Mouse (Mus musculus): ENCODE results near the gene Rad51b. TPM values are rescaled to one million over a fixed set of nuclear protein-coding genes. Genes with fewer than 3 reads are reported as not detected.
A peak's percentile ranks its signal among the peaks of the same experiment; 100 is the strongest.

The Rad51b gene
- polyA plus RNA-seq (2015; fragmentation: Nextera tagmentation; extraction: Ambion mirVana): 1.9 and 2.7 TPM in 2 replicates

DNA sequence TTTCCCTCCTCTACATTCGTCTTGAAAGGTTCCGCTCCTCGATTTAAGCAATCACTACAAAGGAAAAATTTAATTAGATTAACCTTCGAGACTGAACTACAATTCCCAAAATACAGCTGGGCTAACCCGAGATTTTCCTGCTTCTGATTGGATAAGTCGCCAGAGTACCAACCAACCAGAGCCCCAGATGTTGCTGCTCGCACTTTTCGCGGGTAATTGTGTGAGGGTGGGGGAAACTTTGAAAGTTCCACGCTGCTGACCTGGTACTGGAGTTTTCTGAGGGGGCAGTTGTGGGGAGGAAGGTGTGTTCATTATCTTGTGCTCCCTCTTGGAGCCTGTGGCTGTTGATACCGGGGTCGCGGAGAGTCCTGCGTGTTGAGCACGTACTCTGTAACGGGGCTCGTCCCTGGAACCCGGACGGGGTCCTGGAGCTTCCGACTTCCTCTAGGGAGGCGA is at the start of gene Rad51b:
TSS of gene Rad51b (plus strand) at position 162 of the 456 bp plus-strand sequence.
- no peaks in the 10 kb centered on the region for H3K27me3 ChIP-seq (replicated peaks; ENCODE audit: control insufficient read depth, insufficient read depth, low read length)
- ATAC-seq: peak; percentile 84
- under 1% methylated on average over 21 of the region's 21 CpGs for WGBS

DNA sequence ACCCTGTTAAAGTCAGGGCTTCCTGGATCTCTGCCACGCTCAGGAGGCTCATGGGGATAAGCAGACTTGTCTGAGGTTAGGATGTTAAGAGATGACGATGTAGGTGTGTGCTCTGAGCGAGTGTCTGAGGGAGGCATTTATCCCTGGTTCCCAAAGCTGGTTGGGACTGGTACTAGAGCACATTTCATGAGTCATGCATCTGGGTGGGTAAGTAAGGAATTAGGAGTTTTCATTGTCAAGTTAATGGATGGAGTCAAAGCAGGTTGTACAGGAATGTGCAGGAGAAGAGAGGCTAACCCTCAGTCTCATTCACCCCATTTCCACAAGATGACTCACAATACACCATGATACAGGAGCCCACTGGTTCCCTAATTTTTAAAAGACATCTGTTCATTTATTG is 49.0 kb upstream of the Rad51b start:
- Histone ChIP-seq H3K27ac (ENCODE audit: low read depth, low read length) (no peak overlapping the region), H3K4me1 (ENCODE audit: control insufficient read depth, insufficient read depth, low read depth, low read length) (no peaks in the 10 kb centered on the region), H3K27me3 (replicated peaks; ENCODE audit: control insufficient read depth, insufficient read depth, low read length) (no peaks in the 10 kb centered on the region), H3K9ac (ENCODE audit: low read depth, low read length) (no peak overlapping the region), H3K36me3 (ENCODE audit: control insufficient read depth, insufficient read depth, low read length) (peaks cover 53% of the 10 kb centered on the region), H3K4me3 (ENCODE audit: low read length) (no peak overlapping the region), H3K9me3 (ENCODE audit: control insufficient read depth, low read length) (no peaks in the 10 kb centered on the region), H3K4me2 (ENCODE audit: low read length) (no peak overlapping the region)
- WGBS: 89% methylated on average over 3 of the region's 3 CpGs
- no peak for ATAC-seq

More for the DNA sequence above, at the start of gene Rad51b:
- H3K4me2 ChIP-seq (ENCODE audit: low read length): peak within 1 kb of the TSS; percentile 90
- peak within 1 kb of the TSS; percentile 72 for H3K9ac ChIP-seq (ENCODE audit: low read depth, low read length)
- H3K9me3 ChIP-seq (ENCODE audit: control insufficient read depth, low read length): no peaks in the 10 kb centered on the region
- H3K4me1 ChIP-seq (ENCODE audit: control insufficient read depth, insufficient read depth, low read depth, low read length): peaks cover 10% of the 10 kb centered on the region
- peaks cover 3% of the 10 kb centered on the region; the same call in 1 of the 2 replicates for H3K36me3 ChIP-seq (ENCODE audit: control insufficient read depth, insufficient read depth, low read length)
- peak within 1 kb of the TSS; percentile 67 for H3K27ac ChIP-seq (ENCODE audit: low read depth, low read length)
- H3K4me3 ChIP-seq (ENCODE audit: low read length): peak within 1 kb of the TSS; percentile 61

DNA sequence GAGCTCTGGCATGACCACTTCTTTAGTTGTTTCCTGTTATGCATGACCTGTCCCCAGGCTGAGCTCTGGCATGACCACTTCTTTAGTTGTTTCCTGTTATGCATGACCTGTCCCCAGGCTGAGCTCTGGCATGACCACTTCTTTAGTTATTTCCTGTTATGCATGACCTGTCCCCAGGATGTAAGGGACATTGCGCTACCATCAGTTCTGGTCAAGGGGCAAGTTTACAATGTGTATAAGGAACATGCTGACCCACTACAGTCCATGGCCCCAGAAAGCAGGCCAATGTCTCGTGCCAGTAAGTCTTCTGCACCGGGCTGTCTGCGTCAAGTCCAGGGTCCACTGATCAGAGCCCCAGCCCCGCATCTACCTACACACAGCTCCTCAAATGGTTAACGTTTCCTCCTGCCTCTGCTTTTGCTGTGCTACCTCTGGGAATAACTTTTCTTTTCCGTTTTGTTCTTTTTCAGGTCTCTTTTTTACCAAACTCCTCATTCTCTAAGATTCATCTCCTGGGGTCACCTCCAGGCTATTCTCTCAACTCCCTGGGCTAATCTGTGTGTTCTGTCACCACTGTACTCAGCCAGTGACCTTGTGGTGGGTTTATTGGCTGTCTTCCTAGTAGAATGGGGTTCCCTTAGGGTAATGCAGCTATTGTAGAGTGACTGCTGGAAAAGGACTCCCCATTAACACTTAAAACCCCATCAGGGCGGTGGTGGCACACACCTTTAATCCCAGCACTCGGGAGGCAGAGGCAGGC is 43.6 kb upstream of the Rad51b start:
- Histone ChIP-seq H3K36me3 (ENCODE audit: control insufficient read depth, insufficient read depth, low read length) (peaks cover 41% of the 10 kb centered on the region), H3K9ac (ENCODE audit: low read depth, low read length) (no peak overlapping the region), H3K9me3 (ENCODE audit: control insufficient read depth, low read length) (no peaks in the 10 kb centered on the region), H3K4me1 (ENCODE audit: control insufficient read depth, insufficient read depth, low read depth, low read length) (no peaks in the 10 kb centered on the region), H3K4me2 (ENCODE audit: low read length) (no peak overlapping the region), H3K27ac (ENCODE audit: low read depth, low read length) (no peak overlapping the region), H3K4me3 (ENCODE audit: low read length) (no peak overlapping the region), H3K27me3 (replicated peaks; ENCODE audit: control insufficient read depth, insufficient read depth, low read length) (no peaks in the 10 kb centered on the region)
- WGBS: 92% methylated on average over 9 of the region's 9 CpGs
- no peak for ATAC-seq

DNA sequence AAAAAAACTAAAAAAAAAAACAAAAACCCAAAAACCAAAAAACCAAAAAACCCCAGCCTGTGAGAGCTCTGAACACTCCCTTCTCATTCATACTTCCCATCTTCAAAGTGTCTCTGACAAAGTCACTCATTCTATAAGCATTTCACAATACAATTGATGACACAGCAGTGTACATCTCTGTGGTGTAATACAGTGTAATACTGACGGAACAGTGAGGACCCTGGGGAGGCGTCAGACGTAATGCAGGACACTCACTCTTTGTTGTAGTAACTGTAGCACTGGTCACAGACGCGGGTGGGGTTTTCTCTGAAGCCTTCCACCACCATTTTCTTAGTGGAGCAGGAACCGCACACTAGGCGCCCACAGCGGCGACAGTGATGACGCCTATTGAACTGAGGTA is 42.1 kb upstream of the Rad51b start:
- H3K36me3 ChIP-seq (ENCODE audit: control insufficient read depth, insufficient read depth, low read length): peaks cover 37% of the 10 kb centered on the region
- no peaks in the 10 kb centered on the region for H3K9me3 ChIP-seq (ENCODE audit: control insufficient read depth, low read length)
- no peak overlapping the region for H3K4me2 ChIP-seq (ENCODE audit: low read length)
- no peaks in the 10 kb centered on the region for H3K27me3 ChIP-seq (replicated peaks; ENCODE audit: control insufficient read depth, insufficient read depth, low read length)
- H3K4me3 ChIP-seq (ENCODE audit: low read length): no peak overlapping the region
- H3K9ac ChIP-seq (ENCODE audit: low read depth, low read length): no peak overlapping the region
- no peak overlapping the region for H3K27ac ChIP-seq (ENCODE audit: low read depth, low read length)
- H3K4me1 ChIP-seq (ENCODE audit: control insufficient read depth, insufficient read depth, low read depth, low read length): no peaks in the 10 kb centered on the region
- WGBS: 95% methylated on average over 10 of the region's 10 CpGs
- no peak for ATAC-seq

DNA sequence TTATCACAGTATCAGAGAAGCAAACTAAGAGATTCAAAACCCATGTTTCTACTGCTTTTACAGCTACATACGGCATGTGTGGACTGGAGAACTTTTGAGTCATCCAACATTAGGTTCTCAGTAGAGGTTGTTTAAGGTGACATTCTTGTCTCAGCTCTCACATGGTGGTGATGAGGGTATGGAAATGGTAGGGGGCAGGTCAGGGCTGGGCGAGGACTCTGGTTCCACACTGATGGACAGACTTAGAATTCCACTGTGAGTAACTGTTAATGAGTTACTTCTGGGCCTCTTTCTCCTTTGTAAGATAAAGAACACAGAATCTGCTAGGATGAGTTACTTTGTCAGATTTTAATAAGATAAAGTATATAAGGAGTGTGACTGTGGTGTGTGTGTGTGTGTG is 36.9 kb upstream of the Rad51b start:
- 97% methylated on average over 2 of the region's 2 CpGs for WGBS
- Histone ChIP-seq H3K27ac (ENCODE audit: low read depth, low read length) (no peak overlapping the region), H3K36me3 (ENCODE audit: control insufficient read depth, insufficient read depth, low read length) (peaks cover 32% of the 10 kb centered on the region), H3K9me3 (ENCODE audit: control insufficient read depth, low read length) (no peaks in the 10 kb centered on the region), H3K4me2 (ENCODE audit: low read length) (no peak overlapping the region), H3K4me3 (ENCODE audit: low read length) (no peak overlapping the region), H3K27me3 (replicated peaks; ENCODE audit: control insufficient read depth, insufficient read depth, low read length) (no peaks in the 10 kb centered on the region), H3K4me1 (ENCODE audit: control insufficient read depth, insufficient read depth, low read depth, low read length) (no peaks in the 10 kb centered on the region), H3K9ac (ENCODE audit: low read depth, low read length) (no peak overlapping the region)
- no peak for ATAC-seq

DNA sequence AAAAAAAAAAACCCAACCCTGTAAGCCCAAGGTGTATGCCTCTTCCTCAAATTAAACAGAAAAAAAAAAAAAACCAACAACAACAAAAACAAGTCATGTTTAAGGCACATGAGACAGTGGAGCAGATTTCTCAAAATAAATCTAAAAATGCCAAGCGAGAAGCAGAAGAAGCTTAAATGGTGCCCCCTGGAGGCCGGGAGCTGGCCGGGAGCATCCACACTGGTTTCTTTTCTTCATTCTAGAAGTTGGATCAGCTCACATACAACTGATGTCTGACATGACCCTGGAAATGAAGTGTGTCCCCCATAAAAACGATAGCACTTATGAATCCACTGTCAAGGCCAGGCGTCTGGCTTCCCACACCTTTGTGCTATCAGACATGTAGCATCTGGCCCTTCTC is 36.0 kb upstream of the Rad51b start:
- ATAC-seq: no peak
- H3K4me2 ChIP-seq (ENCODE audit: low read length): no peak overlapping the region

DNA sequence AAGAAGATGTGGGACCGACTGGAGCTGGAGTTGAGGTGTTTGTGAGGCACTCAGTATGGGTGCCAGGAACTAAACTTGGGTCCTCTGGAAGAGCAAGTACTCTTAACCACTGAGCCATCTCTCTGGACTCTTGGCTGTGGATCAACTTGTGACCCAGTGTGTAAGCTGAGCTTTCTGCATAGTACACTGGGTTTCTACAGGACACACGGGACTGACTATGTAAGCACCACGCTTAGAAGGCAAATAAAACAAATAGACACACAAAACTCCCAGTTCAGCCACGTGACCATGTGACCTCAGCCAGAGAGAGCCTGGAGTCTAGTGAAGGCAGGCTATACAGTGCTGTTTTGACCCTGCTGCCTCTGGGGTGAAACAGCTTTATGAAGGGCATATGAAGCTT is 24.5 kb upstream of the Rad51b start:
- H3K27ac ChIP-seq (ENCODE audit: low read depth, low read length): no peak overlapping the region
- no peaks in the 10 kb centered on the region for H3K27me3 ChIP-seq (replicated peaks; ENCODE audit: control insufficient read depth, insufficient read depth, low read length)
- no peak overlapping the region for H3K9ac ChIP-seq (ENCODE audit: low read depth, low read length)
- H3K4me1 ChIP-seq (ENCODE audit: control insufficient read depth, insufficient read depth, low read depth, low read length): no peaks in the 10 kb centered on the region
- H3K9me3 ChIP-seq (ENCODE audit: control insufficient read depth, low read length): no peaks in the 10 kb centered on the region
- H3K4me3 ChIP-seq (ENCODE audit: low read length): no peak overlapping the region
- no peak for ATAC-seq
- WGBS: 88% methylated on average over 4 of the region's 4 CpGs
- no peak overlapping the region for H3K4me2 ChIP-seq (ENCODE audit: low read length)
- H3K36me3 ChIP-seq (ENCODE audit: control insufficient read depth, insufficient read depth, low read length): peaks cover 54% of the 10 kb centered on the region

More for the DNA sequence above, 36.0 kb upstream of the Rad51b start:
- Histone ChIP-seq H3K4me3 (ENCODE audit: low read length) (no peak overlapping the region), H3K36me3 (ENCODE audit: control insufficient read depth, insufficient read depth, low read length) (peaks cover 33% of the 10 kb centered on the region), H3K9me3 (ENCODE audit: control insufficient read depth, low read length) (no peaks in the 10 kb centered on the region), H3K9ac (ENCODE audit: low read depth, low read length) (no peak overlapping the region), H3K4me1 (ENCODE audit: control insufficient read depth, insufficient read depth, low read depth, low read length) (no peaks in the 10 kb centered on the region), H3K27me3 (replicated peaks; ENCODE audit: control insufficient read depth, insufficient read depth, low read length) (no peaks in the 10 kb centered on the region), H3K27ac (ENCODE audit: low read depth, low read length) (no peak overlapping the region)
- 51% methylated on average over 5 of the region's 5 CpGs for WGBS

DNA sequence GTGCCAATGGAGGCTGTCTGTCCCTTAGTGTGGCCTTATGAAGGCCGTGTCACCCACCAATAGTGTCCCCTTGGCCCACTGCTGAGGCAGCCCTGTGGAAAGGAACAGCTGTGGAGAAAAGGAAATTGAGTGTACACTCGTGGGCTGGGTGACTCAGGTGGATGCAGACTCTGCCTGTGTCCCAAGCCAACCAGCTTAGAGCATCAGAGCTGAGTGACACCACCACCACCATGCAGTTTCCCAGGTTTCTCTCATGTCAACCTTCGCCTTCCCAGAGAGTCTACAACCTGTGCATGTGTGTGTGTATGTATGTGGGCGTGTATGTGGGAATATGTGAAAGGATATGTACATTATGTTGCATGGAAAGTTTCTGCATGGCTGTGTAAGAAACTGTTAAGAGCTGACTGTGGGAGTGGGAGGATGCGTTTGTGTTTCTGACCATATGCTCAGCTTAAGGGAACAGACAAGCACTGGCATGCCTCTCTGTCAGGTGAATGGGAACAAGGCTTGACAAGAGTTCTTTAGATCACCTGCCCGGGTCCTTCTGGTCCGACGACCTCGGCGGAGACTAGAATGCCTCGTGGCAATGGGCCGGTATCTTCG is 17.5 kb upstream of the Rad51b start:
- Histone ChIP-seq H3K36me3 (ENCODE audit: control insufficient read depth, insufficient read depth, low read length) (peaks cover 54% of the 10 kb centered on the region), H3K9me3 (ENCODE audit: control insufficient read depth, low read length) (no peaks in the 10 kb centered on the region), H3K27ac (ENCODE audit: low read depth, low read length) (no peak overlapping the region), H3K4me1 (ENCODE audit: control insufficient read depth, insufficient read depth, low read depth, low read length) (no peaks in the 10 kb centered on the region), H3K4me3 (ENCODE audit: low read length) (no peak overlapping the region), H3K27me3 (replicated peaks; ENCODE audit: control insufficient read depth, insufficient read depth, low read length) (no peaks in the 10 kb centered on the region), H3K9ac (ENCODE audit: low read depth, low read length) (no peak overlapping the region), H3K4me2 (ENCODE audit: low read length) (no peak overlapping the region)
- no peak for ATAC-seq
- WGBS: 91% methylated on average over 13 of the region's 13 CpGs

DNA sequence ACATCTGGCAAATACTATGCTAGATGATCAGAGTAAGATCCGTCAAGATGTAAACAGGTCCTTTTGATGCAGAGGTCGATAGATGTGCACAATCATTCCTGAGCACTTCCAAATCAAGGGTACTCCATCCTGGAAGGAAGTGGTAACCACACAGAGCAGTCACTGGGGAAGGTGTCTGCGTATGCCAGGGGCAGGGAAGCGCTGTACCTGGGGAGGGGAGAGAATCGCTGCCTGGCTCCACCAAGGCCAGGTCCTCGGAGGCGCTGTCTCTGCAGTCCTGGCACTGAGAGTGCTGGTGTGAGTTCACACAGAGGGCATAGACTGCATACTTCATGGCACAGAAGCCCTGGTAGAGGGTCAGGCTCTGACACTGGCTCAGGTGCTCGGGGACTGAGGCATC is 14.5 kb upstream of the Rad51b start:
- WGBS: 92% methylated on average over 8 of the region's 8 CpGs
- H3K9ac ChIP-seq (ENCODE audit: low read depth, low read length): no peak overlapping the region
- H3K36me3 ChIP-seq (ENCODE audit: control insufficient read depth, insufficient read depth, low read length): peaks cover 53% of the 10 kb centered on the region
- H3K9me3 ChIP-seq (ENCODE audit: control insufficient read depth, low read length): no peaks in the 10 kb centered on the region
- H3K4me1 ChIP-seq (ENCODE audit: control insufficient read depth, insufficient read depth, low read depth, low read length): no peaks in the 10 kb centered on the region
- H3K27ac ChIP-seq (ENCODE audit: low read depth, low read length): no peak overlapping the region
- H3K4me2 ChIP-seq (ENCODE audit: low read length): no peak overlapping the region
- no peak overlapping the region for H3K4me3 ChIP-seq (ENCODE audit: low read length)
- no peaks in the 10 kb centered on the region for H3K27me3 ChIP-seq (replicated peaks; ENCODE audit: control insufficient read depth, insufficient read depth, low read length)
- ATAC-seq: no peak
